Mouse (Mus musculus): Measurements from ENCODE around the gene Vpreb3. TPM values are rescaled to one million over a fixed set of nuclear protein-coding genes. Genes with fewer than 3 reads are reported as not detected.

Vpreb3 gene
- polyA plus RNA-seq, 1 experiment from 2014 or later = 0.33 TPM

- no peak overlapping the region for H3K4me3 ChIP-seq
- peaks cover 78% of the 10 kb centered on the region for H3K36me3 ChIP-seq
- H3K4me1 ChIP-seq = peaks cover 49% of the 10 kb centered on the region
- H3K27ac ChIP-seq = peak overlapping the region; percentile 34; the same call in 1 of the 2 replicates
- H3K9me3 ChIP-seq = no peaks in the 10 kb centered on the region
- 0 out of 2 replicates have a peak overlapping the region, but pooled peaks have one; percentile 13 for H3K9ac ChIP-seq
- 67% methylated on average over 7 of the region's 7 CpGs for WGBS
- H3K27me3 ChIP-seq = no peaks in the 10 kb centered on the region
- no peak for ATAC-seq (ENCODE audit: low FRiP score, low read depth)
- H3K4me2 ChIP-seq (replicated peaks) = no peak overlapping the region
These were observed 27.3 kb upstream of the Vpreb3 start for GRCm38 (mm10) chr10:75915557-75915956.

- ATAC-seq (ENCODE audit: low FRiP score, low read depth) = peak; percentile 29; the same call in 1 of the 2 replicates
- no peaks in the 10 kb centered on the region for H3K9me3 ChIP-seq
- peaks cover 65% of the 10 kb centered on the region for H3K36me3 ChIP-seq
- H3K27me3 ChIP-seq = no peaks in the 10 kb centered on the region
- no peak overlapping the region for H3K9ac ChIP-seq
- 31% methylated on average over 8 of the region's 8 CpGs for WGBS
- H3K27ac ChIP-seq = peak overlapping the region; percentile 34; the same call in 1 of the 2 replicates
- no peak overlapping the region for H3K4me3 ChIP-seq
- peaks cover 50% of the 10 kb centered on the region for H3K4me1 ChIP-seq
- no peak overlapping the region for H3K4me2 ChIP-seq (replicated peaks)
These were observed 26.0 kb upstream of the Vpreb3 start for GRCm38 (mm10) chr10:75916840-75917239.

GRCm38 (mm10) chr10:75919026-75919425 is 23.8 kb upstream of the Vpreb3 start:
- Histone ChIP-seq H3K27ac (no peak overlapping the region), H3K4me1 (peaks cover 66% of the 10 kb centered on the region), H3K36me3 (peaks cover 62% of the 10 kb centered on the region), H3K4me2 (replicated peaks) (no peak overlapping the region), H3K27me3 (no peaks in the 10 kb centered on the region), H3K9ac (peak overlapping the region; percentile 31; the same call in 1 of the 2 replicates), H3K9me3 (no peaks in the 10 kb centered on the region), H3K4me3 (no peak overlapping the region)
- WGBS = 87% methylated on average over 5 of the region's 5 CpGs
- ATAC-seq (ENCODE audit: low FRiP score, low read depth) = no peak

GRCm38 (mm10) chr10:75921026-75921725 is 21.7 kb upstream of the Vpreb3 start, which contains the start of gene Smarcb1:
Smarcb1 (minus strand) TSS chr10:75921617.
- no peaks in the 10 kb centered on the region for H3K9me3 ChIP-seq
- ATAC-seq (ENCODE audit: low FRiP score, low read depth) = peak; percentile 87
- peak within 1 kb of the TSS; percentile 84 for H3K4me3 ChIP-seq
- peaks cover 59% of the 10 kb centered on the region for H3K4me1 ChIP-seq
- no peaks in the 10 kb centered on the region for H3K27me3 ChIP-seq
- peaks cover 63% of the 10 kb centered on the region for H3K36me3 ChIP-seq
- peak within 1 kb of the TSS; percentile 96 for H3K9ac ChIP-seq
- WGBS = 1% methylated on average over 76 of the region's 76 CpGs
- H3K27ac ChIP-seq = peak within 1 kb of the TSS; percentile 93
- peak within 1 kb of the TSS; percentile 89 for H3K4me2 ChIP-seq (replicated peaks)

GRCm38 (mm10) chr10:75921726-75922560 is 20.9 kb upstream of the Vpreb3 start:
- H3K27ac ChIP-seq = peak overlapping the region; percentile 93
- no peaks in the 10 kb centered on the region for H3K27me3 ChIP-seq
- H3K4me3 ChIP-seq = peak overlapping the region; percentile 84
- H3K9me3 ChIP-seq = no peaks in the 10 kb centered on the region
- H3K36me3 ChIP-seq = peaks cover 63% of the 10 kb centered on the region
- peak; percentile 9; the same call in 1 of the 2 replicates for ATAC-seq (ENCODE audit: low FRiP score, low read depth)
- peak overlapping the region; percentile 96 for H3K9ac ChIP-seq
- H3K4me2 ChIP-seq (replicated peaks) = peak overlapping the region; percentile 89
- peaks cover 51% of the 10 kb centered on the region for H3K4me1 ChIP-seq
- WGBS = 4% methylated on average over 22 of the region's 22 CpGs

GRCm38 (mm10) chr10:75924324-75924723 is 18.5 kb upstream of the Vpreb3 start:
- H3K36me3 ChIP-seq = peaks cover 63% of the 10 kb centered on the region
- H3K9me3 ChIP-seq = no peaks in the 10 kb centered on the region
- no peak overlapping the region for H3K4me2 ChIP-seq (replicated peaks)
- H3K4me3 ChIP-seq = no peak overlapping the region
- H3K27ac ChIP-seq = no peak overlapping the region
- no peak for ATAC-seq (ENCODE audit: low FRiP score, low read depth)
- WGBS = 62% methylated on average over 2 of the region's 2 CpGs
- H3K4me1 ChIP-seq = peaks cover 32% of the 10 kb centered on the region
- H3K27me3 ChIP-seq = no peaks in the 10 kb centered on the region
- H3K9ac ChIP-seq = no peak overlapping the region

- H3K4me3 ChIP-seq = no peak overlapping the region
- no peak for ATAC-seq (ENCODE audit: low FRiP score, low read depth)
- no peak overlapping the region for H3K4me2 ChIP-seq (replicated peaks)
- peaks cover 39% of the 10 kb centered on the region for H3K4me1 ChIP-seq
- H3K9me3 ChIP-seq = no peaks in the 10 kb centered on the region
- no peak overlapping the region for H3K27ac ChIP-seq
- no peak overlapping the region for H3K9ac ChIP-seq
- H3K27me3 ChIP-seq = peaks cover 1% of the 10 kb centered on the region; the same call in 1 of the 2 replicates
- peaks cover 59% of the 10 kb centered on the region for H3K36me3 ChIP-seq
- 72% methylated on average over 13 of the region's 13 CpGs for WGBS
These were observed 16.5 kb upstream of the Vpreb3 start for GRCm38 (mm10) chr10:75926396-75926795.

- peaks cover 6% of the 10 kb centered on the region for H3K27me3 ChIP-seq
- peaks cover 32% of the 10 kb centered on the region for H3K36me3 ChIP-seq
- 8% methylated on average over 6 of the region's 6 CpGs for WGBS
- H3K9ac ChIP-seq = peak overlapping the region; percentile 48; the same call in 1 of the 2 replicates
- peak; percentile 46; the same call in 1 of the 2 replicates for ATAC-seq (ENCODE audit: low FRiP score, low read depth)
- H3K4me3 ChIP-seq = peak overlapping the region; percentile 71
- H3K9me3 ChIP-seq = no peaks in the 10 kb centered on the region
- H3K4me1 ChIP-seq = peaks cover 41% of the 10 kb centered on the region
- H3K27ac ChIP-seq = peak overlapping the region; percentile 40
- H3K4me2 ChIP-seq (replicated peaks) = peak overlapping the region; percentile 89
These were observed 12.6 kb upstream of the Vpreb3 start for GRCm38 (mm10) chr10:75930304-75930703.

- ATAC-seq (ENCODE audit: low FRiP score, low read depth) = no peak
- peak overlapping the region; percentile 85; the same call in 1 of the 2 replicates for H3K27ac ChIP-seq
- peaks cover 16% of the 10 kb centered on the region for H3K27me3 ChIP-seq
- 16% methylated on average over 7 of the region's 7 CpGs for WGBS
- no peaks in the 10 kb centered on the region for H3K9me3 ChIP-seq
- H3K4me1 ChIP-seq = peaks cover 51% of the 10 kb centered on the region
- peak overlapping the region; percentile 96 for H3K9ac ChIP-seq
- peak overlapping the region; percentile 71 for H3K4me3 ChIP-seq
- H3K36me3 ChIP-seq = peaks cover 22% of the 10 kb centered on the region
- peak overlapping the region; percentile 89 for H3K4me2 ChIP-seq (replicated peaks)
These were observed 11.5 kb upstream of the Vpreb3 start for GRCm38 (mm10) chr10:75931311-75931710.

- H3K9ac ChIP-seq = peak overlapping the region; percentile 96
- H3K27ac ChIP-seq = peak overlapping the region; percentile 85
- peaks cover 14% of the 10 kb centered on the region for H3K36me3 ChIP-seq
- peaks cover 25% of the 10 kb centered on the region for H3K27me3 ChIP-seq
- peaks cover 51% of the 10 kb centered on the region for H3K4me1 ChIP-seq
- H3K4me3 ChIP-seq = peak overlapping the region; percentile 71
- ATAC-seq (ENCODE audit: low FRiP score, low read depth) = peak; percentile 80
- under 1% methylated on average over 44 of the region's 44 CpGs for WGBS
- no peaks in the 10 kb centered on the region for H3K9me3 ChIP-seq
- H3K4me2 ChIP-seq (replicated peaks) = peak overlapping the region; percentile 89
These were observed 10.7 kb upstream of the Vpreb3 start for GRCm38 (mm10) chr10:75932081-75932678.

- Histone ChIP-seq H3K4me3 (peak within 1 kb of the TSS; percentile 71), H3K36me3 (peaks cover 7% of the 10 kb centered on the region), H3K27me3 (peaks cover 32% of the 10 kb centered on the region), H3K4me2 (replicated peaks) (peak within 1 kb of the TSS; percentile 89), H3K4me1 (peaks cover 51% of the 10 kb centered on the region), H3K9me3 (no peaks in the 10 kb centered on the region), H3K9ac (peak within 1 kb of the TSS; percentile 96), H3K27ac (peak within 1 kb of the TSS; percentile 85)
- ATAC-seq (ENCODE audit: low FRiP score, low read depth) = no peak
- 21% methylated on average over 6 of the region's 6 CpGs for WGBS
These were observed 10.0 kb upstream of the Vpreb3 start, which contains the start of gene Chchd10 for GRCm38 (mm10) chr10:75932891-75933290. Chchd10 (plus strand) TSS chr10:75933130.
